Mouse (Mus musculus): ENCODE results near the gene Mrps5. TPM values are rescaled to one million over a fixed set of nuclear protein-coding genes. Genes with fewer than 3 reads are reported as not detected.

The Mrps5 gene
- polyA plus RNA-seq, 1 experiment from 2014 or later: 162 TPM

GRCm38 (mm10) chr2:127648145-127648544, 61.1 kb downstream of the Mrps5 start:
- Histone ChIP-seq H3K9me3 (no peaks in the 10 kb centered on the region), H3K27ac (no peak overlapping the region), H3K27me3 (peaks cover 30% of the 10 kb centered on the region), H3K4me3 (replicated peaks) (no peak overlapping the region), H3K9ac (replicated peaks) (no peak overlapping the region), H3K4me1 (replicated peaks) (peaks cover 21% of the 10 kb centered on the region), H3K36me3 (no peaks in the 10 kb centered on the region), H3K4me2 (no peak overlapping the region)
- ATAC-seq (ENCODE audit: insufficient number of reproducible peaks, insufficient read depth, low FRiP score, low TSS enrichment, low read depth): no peak
- WGBS: 85% methylated on average over 6 of the region's 6 CpGs

DNA sequence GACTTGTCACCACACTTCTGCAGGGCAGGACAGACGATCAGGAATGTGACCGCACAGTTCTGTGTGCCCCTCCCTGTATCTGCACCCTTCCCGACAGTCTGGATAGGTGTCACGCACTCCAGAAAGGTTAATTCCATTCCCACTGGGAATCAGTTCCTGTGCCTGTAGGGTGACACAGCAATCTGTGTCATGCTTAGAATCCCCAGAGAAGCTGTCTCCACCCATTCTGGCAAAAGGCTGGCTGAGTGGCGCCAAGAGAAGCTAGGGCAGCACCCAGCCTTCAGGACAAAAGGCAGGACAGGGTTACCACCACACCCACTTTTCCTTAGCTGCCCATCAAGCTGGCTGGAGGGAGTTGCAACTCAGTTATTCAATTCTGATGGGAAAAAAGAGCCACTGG, 62.9 kb downstream of the Mrps5 start:
- H3K27ac ChIP-seq: no peak overlapping the region
- H3K4me1 ChIP-seq (replicated peaks): peaks cover 3% of the 10 kb centered on the region
- H3K9me3 ChIP-seq: no peaks in the 10 kb centered on the region
- no peak overlapping the region for H3K9ac ChIP-seq (replicated peaks)
- no peaks in the 10 kb centered on the region for H3K36me3 ChIP-seq
- H3K4me3 ChIP-seq (replicated peaks): no peak overlapping the region
- H3K4me2 ChIP-seq: no peak overlapping the region
- WGBS: 62% methylated on average over 5 of the region's 5 CpGs
- peaks cover 48% of the 10 kb centered on the region for H3K27me3 ChIP-seq
- ATAC-seq (ENCODE audit: insufficient number of reproducible peaks, insufficient read depth, low FRiP score, low TSS enrichment, low read depth): no peak

GRCm38 (mm10) chr2:127651601-127652000, 64.6 kb downstream of the Mrps5 start:
- peaks cover 65% of the 10 kb centered on the region for H3K27me3 ChIP-seq
- 77% methylated on average over 5 of the region's 5 CpGs for WGBS
- no peaks in the 10 kb centered on the region for H3K36me3 ChIP-seq
- H3K4me3 ChIP-seq (replicated peaks): no peak overlapping the region
- no peak overlapping the region for H3K4me2 ChIP-seq
- ATAC-seq (ENCODE audit: insufficient number of reproducible peaks, insufficient read depth, low FRiP score, low TSS enrichment, low read depth): no peak
- H3K9ac ChIP-seq (replicated peaks): no peak overlapping the region
- no peak overlapping the region for H3K27ac ChIP-seq
- peaks cover 9% of the 10 kb centered on the region for H3K4me1 ChIP-seq (replicated peaks)
- H3K9me3 ChIP-seq: no peaks in the 10 kb centered on the region

DNA sequence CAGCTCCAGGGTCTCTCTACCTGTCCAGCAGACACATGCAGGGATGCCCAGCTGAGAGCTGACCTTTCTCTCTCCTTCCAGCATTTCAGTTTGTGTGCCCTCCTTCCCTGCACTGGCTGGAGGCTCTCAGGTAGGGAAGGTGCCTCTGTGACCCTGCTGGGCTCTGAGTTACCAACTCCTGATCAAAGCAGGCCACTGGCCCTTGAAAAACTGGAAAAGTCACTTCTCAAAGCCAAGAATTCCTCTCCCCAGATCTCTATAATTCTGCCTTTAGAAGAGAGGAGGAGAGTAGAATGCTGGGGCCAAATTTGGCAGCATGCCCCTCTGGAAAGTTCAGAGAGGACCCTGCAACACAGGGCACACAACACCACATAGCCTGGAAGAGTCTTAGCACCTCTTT, 65.3 kb downstream of the Mrps5 start:
- no peak overlapping the region for H3K9ac ChIP-seq (replicated peaks)
- H3K4me2 ChIP-seq: no peak overlapping the region
- no peaks in the 10 kb centered on the region for H3K9me3 ChIP-seq
- peaks cover 72% of the 10 kb centered on the region for H3K27me3 ChIP-seq
- no peak overlapping the region for H3K4me3 ChIP-seq (replicated peaks)
- H3K36me3 ChIP-seq: no peaks in the 10 kb centered on the region
- ATAC-seq (ENCODE audit: insufficient number of reproducible peaks, insufficient read depth, low FRiP score, low TSS enrichment, low read depth): no peak
- peaks cover 10% of the 10 kb centered on the region for H3K4me1 ChIP-seq (replicated peaks)
- no peak overlapping the region for H3K27ac ChIP-seq

GRCm38 (mm10) chr2:127652805-127653204, 65.8 kb downstream of the Mrps5 start:
- ATAC-seq (ENCODE audit: insufficient number of reproducible peaks, insufficient read depth, low FRiP score, low TSS enrichment, low read depth): no peak
- H3K9ac ChIP-seq (replicated peaks): no peak overlapping the region
- H3K36me3 ChIP-seq: no peaks in the 10 kb centered on the region
- H3K9me3 ChIP-seq: no peaks in the 10 kb centered on the region
- 85% methylated on average over 2 of the region's 2 CpGs for WGBS
- peaks cover 77% of the 10 kb centered on the region for H3K27me3 ChIP-seq
- peaks cover 10% of the 10 kb centered on the region for H3K4me1 ChIP-seq (replicated peaks)
- H3K27ac ChIP-seq: no peak overlapping the region
- no peak overlapping the region for H3K4me3 ChIP-seq (replicated peaks)
- H3K4me2 ChIP-seq: no peak overlapping the region

DNA sequence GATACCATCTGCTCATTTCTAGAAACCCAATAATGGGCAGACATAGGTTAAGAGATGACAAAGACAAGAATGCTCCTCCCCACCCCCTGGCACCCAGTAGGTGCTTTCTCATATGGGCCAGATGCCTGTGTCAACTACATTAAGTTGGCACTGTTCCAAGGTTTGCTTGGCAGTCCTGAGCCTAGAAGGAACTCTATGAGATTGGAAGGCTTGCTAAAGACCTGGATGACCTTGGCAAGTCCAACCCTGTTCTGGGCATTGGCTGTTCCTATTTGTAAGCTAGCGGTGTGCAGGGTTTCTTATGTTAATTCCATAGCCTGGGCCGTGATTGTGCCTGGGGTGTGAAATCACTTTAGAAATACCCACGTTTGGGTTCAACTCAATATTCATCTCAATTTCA, 67.8 kb downstream of the Mrps5 start:
- H3K4me1 ChIP-seq (replicated peaks): peaks cover 10% of the 10 kb centered on the region
- no peaks in the 10 kb centered on the region for H3K9me3 ChIP-seq
- H3K27ac ChIP-seq: no peak overlapping the region
- H3K9ac ChIP-seq (replicated peaks): no peak overlapping the region
- peaks cover 88% of the 10 kb centered on the region for H3K27me3 ChIP-seq
- no peaks in the 10 kb centered on the region for H3K36me3 ChIP-seq
- no peak overlapping the region for H3K4me2 ChIP-seq
- ATAC-seq (ENCODE audit: insufficient number of reproducible peaks, insufficient read depth, low FRiP score, low TSS enrichment, low read depth): no peak
- no peak overlapping the region for H3K4me3 ChIP-seq (replicated peaks)
- WGBS: 60% methylated on average over 3 of the region's 3 CpGs

DNA sequence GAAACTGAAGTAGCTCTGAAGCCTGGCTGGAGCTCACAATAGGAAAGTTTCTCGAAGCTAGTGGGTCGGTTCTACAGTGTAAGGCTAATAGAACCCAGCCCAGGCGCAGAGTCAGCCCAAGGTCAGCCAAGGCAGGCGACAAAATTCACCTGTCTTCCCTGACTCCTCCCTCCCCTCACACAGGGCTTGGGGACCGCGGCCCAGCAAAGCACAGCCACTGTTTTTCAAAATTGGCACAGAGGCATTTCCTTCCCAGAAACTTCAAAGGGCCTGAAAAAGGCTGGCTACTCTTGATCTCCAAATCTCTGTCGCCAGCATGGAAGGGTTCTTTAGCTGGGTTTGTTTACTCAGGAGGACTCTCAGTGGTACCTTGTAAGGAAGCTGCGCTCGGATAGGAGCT, 68.4 kb downstream of the Mrps5 start:
- Histone ChIP-seq H3K4me3 (replicated peaks) (no peak overlapping the region), H3K27me3 (peaks cover 89% of the 10 kb centered on the region)

GRCm38 (mm10) chr2:127656086-127656720, 69.2 kb downstream of the Mrps5 start, which contains the start of gene Mal:
Gene Mal (minus strand): TSS chr2:127656695.
- H3K9me3 ChIP-seq: no peaks in the 10 kb centered on the region
- WGBS: under 1% methylated on average over 43 of the region's 43 CpGs
- peak within 1 kb of the TSS; percentile 42 for H3K4me3 ChIP-seq (replicated peaks)
- H3K4me2 ChIP-seq: peak within 1 kb of the TSS; percentile 75
- H3K27ac ChIP-seq: no peak within 1 kb of the TSS
- H3K27me3 ChIP-seq: peaks cover 90% of the 10 kb centered on the region
- H3K9ac ChIP-seq (replicated peaks): peak within 1 kb of the TSS; percentile 44
- no peaks in the 10 kb centered on the region for H3K36me3 ChIP-seq
- H3K4me1 ChIP-seq (replicated peaks): peaks cover 10% of the 10 kb centered on the region
- no peak for ATAC-seq (ENCODE audit: insufficient number of reproducible peaks, insufficient read depth, low FRiP score, low TSS enrichment, low read depth)

More for the DNA sequence above, 68.4 kb downstream of the Mrps5 start:
- H3K36me3 ChIP-seq: no peaks in the 10 kb centered on the region
- WGBS: 3% methylated on average over 9 of the region's 9 CpGs
- H3K9ac ChIP-seq (replicated peaks): no peak overlapping the region
- H3K27ac ChIP-seq: no peak overlapping the region
- H3K9me3 ChIP-seq: no peaks in the 10 kb centered on the region
- no peak overlapping the region for H3K4me2 ChIP-seq
- peaks cover 10% of the 10 kb centered on the region for H3K4me1 ChIP-seq (replicated peaks)
- ATAC-seq (ENCODE audit: insufficient number of reproducible peaks, insufficient read depth, low FRiP score, low TSS enrichment, low read depth): no peak

Other genes with a start within 250 kb of the Mrps5 start
- not detected in 2 replicates for gene Astl, start 248.6 kb upstream of the Mrps5 start, polyA plus RNA-seq (2016; fragmentation: Nextera tagmentation; extraction: Ambion mirVana)
- 1.3 and 1.6 TPM in 2 replicates for gene Adra2b, start 224.0 kb upstream of the Mrps5 start, polyA plus RNA-seq (2016; fragmentation: Nextera tagmentation; extraction: Ambion mirVana)
- gene Gpat2, start 162.0 kb upstream of the Mrps5 start, polyA plus RNA-seq (2016; fragmentation: Nextera tagmentation; extraction: Ambion mirVana): 0.30 and 0.33 TPM in 2 replicates
- 23.1 and 24.2 TPM in 2 replicates for gene Fahd2a, start 142.7 kb upstream of the Mrps5 start, polyA plus RNA-seq (2016; fragmentation: Nextera tagmentation; extraction: Ambion mirVana)
- 1.0 and 1.4 TPM in 2 replicates for gene Kcnip3, start 65.1 kb upstream of the Mrps5 start, polyA plus RNA-seq (2016; fragmentation: Nextera tagmentation; extraction: Ambion mirVana)
- 1.2 and 1.7 TPM in 2 replicates for gene Prom2, start 45.8 kb upstream of the Mrps5 start, polyA plus RNA-seq (2016; fragmentation: Nextera tagmentation; extraction: Ambion mirVana)
- gene Zfp661, start 128 bp upstream of the Mrps5 start, polyA plus RNA-seq (2016; fragmentation: Nextera tagmentation; extraction: Ambion mirVana): 5.6 and 6.7 TPM in 2 replicates
- gene Mal, start 69.5 kb downstream of the Mrps5 start, polyA plus RNA-seq (2016; fragmentation: Nextera tagmentation; extraction: Ambion mirVana): 0.16 and 0.45 TPM in 2 replicates
- gene Mall, start 142.7 kb downstream of the Mrps5 start, polyA plus RNA-seq (2016; fragmentation: Nextera tagmentation; extraction: Ambion mirVana): 1.9 and 2.1 TPM in 2 replicates
- 36.2 and 44.2 TPM in 2 replicates for gene Nphp1, start 201.7 kb downstream of the Mrps5 start, polyA plus RNA-seq (2016; fragmentation: Nextera tagmentation; extraction: Ambion mirVana)
- 24.1 and 24.2 TPM in 2 replicates for gene Mtln, start 205.3 kb downstream of the Mrps5 start, polyA plus RNA-seq (2016; fragmentation: Nextera tagmentation; extraction: Ambion mirVana)
- gene Bub1, start 244.6 kb downstream of the Mrps5 start, polyA plus RNA-seq (2016; fragmentation: Nextera tagmentation; extraction: Ambion mirVana): 84.3 and 87.0 TPM in 2 replicates

Data from limb, embryonic 12.5 days (tissue).